Mouse (Mus musculus): ENCODE measurements at regions not wholly inside any gene's neighbourhood (a gene's known extent, or its start where the extent isn't known, plus 50 kb on each side); places are given as distances from the start of the nearest gene placed in this dataset.

- CTCF ChIA-PET, result no interaction called here
- POLR2A ChIA-PET, result interaction anchor here in 1 of 4 experiments (3.3 kb wide), 1 partner anchor 13 kb away, joined by 12 read pairs; no protein-coding TSS in a partner anchor
Observed at GRCm38 (mm10) chr11:117538732-117539131, 54.6 kb downstream of the Gm11733 start.

GRCm38 (mm10) chr11:117540609-117541008, 56.4 kb downstream of the Gm11733 start:
- ChIA-PET POLR2A (interaction anchor here in 1 of 4 experiments (0.7 kb wide), 1 partner anchor 112 kb away, joined by 3 read pairs; no protein-coding TSS in a partner anchor), CTCF (no interaction called here)

- CTCF ChIA-PET, result no interaction called here
- POLR2A ChIA-PET, result interaction anchor here in 3 of 4 experiments (0.6 to 0.9 kb wide), 4 partner anchors 16 to 112 kb away, joined by 3 read pairs; no protein-coding TSS in a partner anchor
Observed at GRCm38 (mm10) chr11:117541205-117541884, 57.2 kb downstream of the Gm11733 start.

- CTCF ChIA-PET, result no interaction called here
- POLR2A ChIA-PET, result interaction anchor here in 3 of 4 experiments (0.6 to 2.0 kb wide), 8 partner anchors 10 to 125 kb away, joined by 3 to 10 read pairs (median 4); partner anchors contain the start of gene Tnrc6c (in 1 of the 3)
Observed at GRCm38 (mm10) chr11:117543191-117543590, 59.0 kb downstream of the Gm11733 start.

GRCm38 (mm10) chr11:117544507-117544906, 60.3 kb downstream of the Gm11733 start:
- ChIA-PET POLR2A (interaction anchor here (0.5 to 2.0 kb wide), 15 partner anchors 8 to 245 kb away, joined by 3 to 10 read pairs (median 4); partner anchors contain the start of gene Tnrc6c (in 1 of the 4)), CTCF (interaction anchor here (0.6 to 1.1 kb wide), 4 partner anchors 20 to 472 kb away, joined by 3 to 6 read pairs (median 4); no protein-coding TSS in a partner anchor)

GRCm38 (mm10) chr11:117544926-117545325, 60.8 kb downstream of the Gm11733 start:
- POLR2A ChIA-PET, result interaction anchor here (0.7 to 2.0 kb wide), 9 partner anchors 8 to 150 kb away, joined by 3 to 10 read pairs (median 4); partner anchors contain the start of gene Tnrc6c (in 1 of the 4)
- CTCF ChIA-PET, result interaction anchor here in 2 of 4 experiments (0.6 to 1.1 kb wide), 2 partner anchors 20 to 85 kb away, joined by 3 read pairs; no protein-coding TSS in a partner anchor

GRCm38 (mm10) chr11:117551926-117552325, 67.8 kb downstream of the Gm11733 start:
- ChIA-PET CTCF (no interaction called here), POLR2A (no interaction called here)

- POLR2A ChIA-PET, result interaction anchor here in 1 of 4 experiments (1.0 kb wide), 1 partner anchor 8 kb away, joined by 3 read pairs; no protein-coding TSS in a partner anchor
- CTCF ChIA-PET, result interaction anchor here in 1 of 4 experiments (0.6 kb wide), 1 partner anchor 69 kb away, joined by 5 read pairs; no protein-coding TSS in a partner anchor
Observed at GRCm38 (mm10) chr11:117552430-117552969, 68.3 kb downstream of the Gm11733 start.

- POLR2A ChIA-PET, result interaction anchor here (0.6 to 2.1 kb wide), 14 partner anchors 10 to 711 kb away, joined by 3 to 8 read pairs (median 3); partner anchors contain the start of genes Tnrc6c (in 2 of the 4), Jmjd6 (in 1 of the 4) and Mettl23 (in 1 of the 4)
Observed at GRCm38 (mm10) chr11:117554111-117554510, 69.9 kb downstream of the Gm11733 start.

GRCm38 (mm10) chr11:117557474-117558381, 73.6 kb downstream of the Gm11733 start:
- ChIA-PET CTCF (interaction anchor here in 2 of 4 experiments (0.6 kb wide), 3 partner anchors 190 to 539 kb away, joined by 3 to 16 read pairs (median 3); no protein-coding TSS in a partner anchor), POLR2A (interaction anchor here in 3 of 4 experiments (0.6 to 2.8 kb wide), 28 partner anchors 8 to 300 kb away, joined by 3 to 18 read pairs (median 4); partner anchors contain the start of gene Tnrc6c (in 2 of the 3))

More at GRCm38 (mm10) chr11:117554111-117554510, 69.9 kb downstream of the Gm11733 start:
- CTCF ChIA-PET, result interaction anchor here in 3 of 4 experiments (0.6 to 1.8 kb wide), 5 partner anchors 31 to 297 kb away, joined by 3 read pairs; no protein-coding TSS in a partner anchor

- ChIA-PET POLR2A (interaction anchor here in 2 of 4 experiments (0.6 to 1.2 kb wide), 3 partner anchors 42 to 95 kb away, joined by 3 to 4 read pairs (median 3); partner anchors contain the start of gene Tnrc6c (in 1 of the 2)), CTCF (interaction anchor here in 1 of 4 experiments (0.6 kb wide), 1 partner anchor 104 kb away, joined by 6 read pairs; no protein-coding TSS in a partner anchor)
Observed at GRCm38 (mm10) chr11:117559839-117560238, 75.7 kb downstream of the Gm11733 start.

- ChIA-PET CTCF (no interaction called here), POLR2A (interaction anchor here in 2 of 4 experiments (2.1 to 3.6 kb wide), 5 partner anchors 10 to 18 kb away, joined by 6 to 17 read pairs (median 12); no protein-coding TSS in a partner anchor)
Observed at GRCm38 (mm10) chr11:117567961-117568605, 83.9 kb downstream of the Gm11733 start.

GRCm38 (mm10) chr11:117568606-117568991, 84.4 kb downstream of the Gm11733 start:
- CTCF ChIA-PET, result interaction anchor here in 1 of 4 experiments (0.6 kb wide), 1 partner anchor 294 kb away, joined by 3 read pairs; no protein-coding TSS in a partner anchor
- POLR2A ChIA-PET, result interaction anchor here in 2 of 4 experiments (1.6 to 3.6 kb wide), 7 partner anchors 11 to 86 kb away, joined by 5 to 17 read pairs (median 9); partner anchors contain the start of gene Tnrc6c (in 1 of the 2)

GRCm38 (mm10) chr11:117569566-117570101, 84.5 kb upstream of the Tnrc6c start:
- POLR2A ChIA-PET, result interaction anchor here in 3 of 4 experiments (0.5 to 3.6 kb wide), 15 partner anchors 12 to 491 kb away, joined by 3 to 17 read pairs (median 5); partner anchors contain the start of gene Tnrc6c (in 2 of the 3)
- CTCF ChIA-PET, result interaction anchor here in 1 of 4 experiments (0.6 kb wide), 1 partner anchor 172 kb away, joined by 4 read pairs; no protein-coding TSS in a partner anchor

GRCm38 (mm10) chr11:117571858-117572257, 82.2 kb upstream of the Tnrc6c start:
- ChIA-PET CTCF (no interaction called here), POLR2A (interaction anchor here in 3 of 4 experiments (1.0 to 1.4 kb wide), 5 partner anchors 10 to 397 kb away, joined by 3 to 5 read pairs (median 3); no protein-coding TSS in a partner anchor)

GRCm38 (mm10) chr11:117574721-117575120, 79.4 kb upstream of the Tnrc6c start:
- ChIA-PET CTCF (no interaction called here), POLR2A (interaction anchor here in 1 of 4 experiments (1.2 to 1.9 kb wide), 3 partner anchors 10 to 49 kb away, joined by 4 to 5 read pairs (median 4); no protein-coding TSS in a partner anchor)

Measured in embryonic stem cell, embryonic (primary cell).